Mouse (Mus musculus): ENCODE data around the gene Ppp2r2d. TPM values are rescaled to one million over a fixed set of nuclear protein-coding genes. Genes with fewer than 3 reads are reported as not detected.

Gene Ppp2r2d
- polyA plus RNA-seq, 1 experiment from 2014 or later = 40.5 TPM

DNA sequence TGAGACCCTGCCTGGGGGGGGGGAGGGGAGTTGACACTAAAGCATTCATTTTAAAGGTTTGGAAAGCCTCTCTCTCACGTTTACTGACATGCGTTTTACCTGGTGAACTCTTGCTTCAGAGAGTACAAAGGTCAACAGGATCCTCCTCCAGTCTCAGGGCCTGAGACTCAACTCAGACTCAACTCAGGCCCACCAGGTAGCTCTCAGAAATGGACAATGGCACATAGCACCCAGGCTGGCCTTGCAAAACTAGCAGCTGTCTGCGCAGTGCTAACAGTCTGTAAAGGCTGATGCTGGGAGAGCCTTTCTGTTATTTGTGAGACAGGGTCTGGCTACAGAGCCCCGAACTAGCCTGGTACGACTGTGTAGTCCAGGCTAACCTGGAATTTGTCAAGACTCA, 62.1 kb downstream of the Ppp2r2d start:
- H3K9ac ChIP-seq (ENCODE audit: low read depth, low read length) = peak overlapping the region; percentile 82

DNA sequence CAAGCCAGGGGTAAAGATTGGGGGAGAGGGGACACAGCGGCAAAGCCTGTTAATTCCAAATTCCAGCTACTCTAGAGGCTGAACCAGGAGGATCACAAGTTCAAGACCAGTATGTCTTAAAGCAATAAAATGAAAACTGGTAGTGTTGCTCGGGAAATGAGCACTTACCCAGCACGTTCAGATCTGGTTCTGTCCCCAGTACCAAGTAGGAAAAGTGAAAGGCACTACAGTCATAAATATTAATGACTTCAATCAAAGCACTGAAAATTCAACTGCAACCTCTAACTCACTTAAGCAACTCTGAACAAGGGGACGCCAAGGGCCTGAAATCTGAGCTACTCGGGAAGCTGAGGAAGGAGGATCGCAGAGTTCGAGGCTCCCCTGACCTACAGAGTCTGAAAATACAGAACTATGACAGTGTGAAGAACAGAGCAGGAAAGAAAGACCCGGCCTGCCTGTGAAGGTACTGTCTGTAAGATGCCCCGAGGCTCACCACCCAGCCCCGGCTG, 62.9 kb downstream of the Ppp2r2d start:
- H3K9ac ChIP-seq (ENCODE audit: low read depth, low read length) = peak overlapping the region; percentile 82
- no peaks in the 10 kb centered on the region for H3K36me3 ChIP-seq (ENCODE audit: control insufficient read depth, insufficient read depth, low read length)
- peak overlapping the region; percentile 74 for H3K4me2 ChIP-seq (ENCODE audit: low read depth, low read length)
- no peaks in the 10 kb centered on the region for H3K27me3 ChIP-seq (replicated peaks; ENCODE audit: control insufficient read depth, insufficient read depth, low read length)
- ATAC-seq (ENCODE audit: low read depth) = no peak
- 4% methylated on average over 7 of the region's 10 CpGs for WGBS
- H3K9me3 ChIP-seq (ENCODE audit: control insufficient read depth, low read length) = no peaks in the 10 kb centered on the region
- no peak for DNase-seq (ENCODE audit: low spot score)
- H3K4me1 ChIP-seq (ENCODE audit: control insufficient read depth, insufficient read depth, low read length) = peaks cover 25% of the 10 kb centered on the region
- peak overlapping the region; percentile 66 for H3K27ac ChIP-seq (replicated peaks; ENCODE audit: low read depth, low read length)
- peak overlapping the region; percentile 74 for H3K4me3 ChIP-seq (ENCODE audit: low read depth, low read length)

More for the DNA sequence above, 62.1 kb downstream of the Ppp2r2d start:
- DNase-seq (ENCODE audit: low spot score) (no peak), ATAC-seq (ENCODE audit: low read depth) (no peak)
- Histone ChIP-seq H3K27ac (replicated peaks; ENCODE audit: low read depth, low read length) (no peak overlapping the region), H3K4me3 (ENCODE audit: low read depth, low read length) (peak overlapping the region; percentile 74), H3K36me3 (ENCODE audit: control insufficient read depth, insufficient read depth, low read length) (no peaks in the 10 kb centered on the region), H3K4me2 (ENCODE audit: low read depth, low read length) (peak overlapping the region; percentile 74), H3K27me3 (replicated peaks; ENCODE audit: control insufficient read depth, insufficient read depth, low read length) (no peaks in the 10 kb centered on the region), H3K4me1 (ENCODE audit: control insufficient read depth, insufficient read depth, low read length) (peaks cover 28% of the 10 kb centered on the region), H3K9me3 (ENCODE audit: control insufficient read depth, low read length) (no peaks in the 10 kb centered on the region)
- WGBS = 61% methylated on average over 5 of the region's 5 CpGs

DNA sequence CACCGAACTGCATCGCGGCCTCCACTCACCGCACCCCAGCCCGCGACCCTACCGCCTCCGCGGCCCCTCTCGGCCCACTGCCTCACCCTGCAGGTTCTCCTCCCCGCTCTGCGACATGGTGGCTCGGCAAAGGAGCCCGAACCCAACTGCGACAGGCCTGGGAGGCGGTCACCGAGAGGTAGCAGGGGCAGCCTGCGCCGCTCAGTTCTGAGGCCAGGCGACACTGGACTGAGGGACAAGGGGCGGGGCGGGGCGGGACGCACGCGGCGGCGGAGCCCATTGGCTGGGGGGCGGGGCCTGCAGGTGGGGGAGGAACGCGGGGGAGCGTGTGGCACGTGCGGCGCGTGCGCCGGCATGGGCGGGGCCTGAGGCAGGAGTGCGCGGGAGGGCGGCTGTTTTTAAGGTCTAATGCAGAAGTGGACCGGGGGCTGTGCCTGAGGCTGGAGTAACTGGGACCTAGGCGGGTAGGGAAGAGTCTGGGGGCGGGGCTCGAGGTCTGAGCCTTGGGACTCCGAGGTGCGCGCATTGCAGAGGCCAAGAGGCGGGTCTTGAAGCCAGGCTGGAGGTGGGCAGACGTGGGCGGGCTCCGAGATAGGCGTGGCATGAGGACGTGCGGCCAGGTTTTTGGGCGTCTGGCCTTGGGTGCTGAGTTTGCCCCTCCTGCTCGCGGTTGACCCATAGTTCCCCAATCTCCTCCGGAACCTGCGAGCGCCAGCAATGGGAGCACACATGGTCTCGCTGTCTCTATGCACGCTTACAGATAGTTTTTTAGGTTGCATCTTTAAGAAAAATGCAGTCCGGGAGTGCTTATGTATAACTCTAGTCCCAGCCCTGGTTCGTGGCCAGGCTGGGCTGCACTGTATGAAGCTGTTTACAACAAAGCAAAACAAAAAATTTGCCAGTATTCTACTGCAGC, 63.7 kb downstream of the Ppp2r2d start, which contains the start of gene Bnip3:
TSS of gene Bnip3 (minus strand) at position 243 of the 916 bp plus-strand sequence.
- ATAC-seq (ENCODE audit: low read depth) = peak; percentile 94
- 1% methylated on average over 38 of the region's 66 CpGs for WGBS
- Histone ChIP-seq H3K27ac (replicated peaks; ENCODE audit: low read depth, low read length) (peak within 1 kb of the TSS; percentile 66), H3K9me3 (ENCODE audit: control insufficient read depth, low read length) (no peaks in the 10 kb centered on the region), H3K4me3 (ENCODE audit: low read depth, low read length) (peak within 1 kb of the TSS; percentile 74), H3K4me1 (ENCODE audit: control insufficient read depth, insufficient read depth, low read length) (peaks cover 23% of the 10 kb centered on the region), H3K4me2 (ENCODE audit: low read depth, low read length) (peak within 1 kb of the TSS; percentile 74), H3K36me3 (ENCODE audit: control insufficient read depth, insufficient read depth, low read length) (no peaks in the 10 kb centered on the region), H3K27me3 (replicated peaks; ENCODE audit: control insufficient read depth, insufficient read depth, low read length) (no peaks in the 10 kb centered on the region), H3K9ac (ENCODE audit: low read depth, low read length) (peak within 1 kb of the TSS; percentile 82)
- peak; percentile 95 for DNase-seq (ENCODE audit: low spot score)

DNA sequence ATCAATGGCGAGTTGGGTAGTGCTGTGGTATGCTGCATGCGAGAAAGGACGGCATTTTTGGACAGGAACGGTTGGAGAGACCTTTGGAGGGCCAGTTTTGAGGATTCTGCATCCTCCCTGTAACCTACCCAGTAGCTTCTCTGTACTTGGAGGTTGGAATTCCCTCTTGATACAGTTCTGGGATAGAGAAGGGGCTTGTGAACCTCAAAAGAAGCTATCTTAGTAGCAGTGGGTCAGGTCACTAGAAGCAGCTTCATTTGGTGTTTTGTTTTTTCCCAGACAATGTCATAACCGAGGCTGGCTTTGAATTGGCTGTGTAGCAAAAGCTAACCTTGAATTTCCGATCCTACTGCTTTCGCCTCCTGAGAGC, 64.3 kb downstream of the Ppp2r2d start:
- H3K9ac ChIP-seq (ENCODE audit: low read depth, low read length) = peak overlapping the region; percentile 82
- peak overlapping the region; percentile 59 for H3K27ac ChIP-seq (replicated peaks; ENCODE audit: low read depth, low read length)
- no peaks in the 10 kb centered on the region for H3K36me3 ChIP-seq (ENCODE audit: control insufficient read depth, insufficient read depth, low read length)
- H3K27me3 ChIP-seq (replicated peaks; ENCODE audit: control insufficient read depth, insufficient read depth, low read length) = no peaks in the 10 kb centered on the region
- no peak for DNase-seq (ENCODE audit: low spot score)
- peak overlapping the region; percentile 74 for H3K4me3 ChIP-seq (ENCODE audit: low read depth, low read length)
- peak overlapping the region; percentile 74 for H3K4me2 ChIP-seq (ENCODE audit: low read depth, low read length)
- peaks cover 23% of the 10 kb centered on the region for H3K4me1 ChIP-seq (ENCODE audit: control insufficient read depth, insufficient read depth, low read length)
- no peak for ATAC-seq (ENCODE audit: low read depth)
- WGBS = 18% methylated on average over 7 of the region's 7 CpGs
- no peaks in the 10 kb centered on the region for H3K9me3 ChIP-seq (ENCODE audit: control insufficient read depth, low read length)

DNA sequence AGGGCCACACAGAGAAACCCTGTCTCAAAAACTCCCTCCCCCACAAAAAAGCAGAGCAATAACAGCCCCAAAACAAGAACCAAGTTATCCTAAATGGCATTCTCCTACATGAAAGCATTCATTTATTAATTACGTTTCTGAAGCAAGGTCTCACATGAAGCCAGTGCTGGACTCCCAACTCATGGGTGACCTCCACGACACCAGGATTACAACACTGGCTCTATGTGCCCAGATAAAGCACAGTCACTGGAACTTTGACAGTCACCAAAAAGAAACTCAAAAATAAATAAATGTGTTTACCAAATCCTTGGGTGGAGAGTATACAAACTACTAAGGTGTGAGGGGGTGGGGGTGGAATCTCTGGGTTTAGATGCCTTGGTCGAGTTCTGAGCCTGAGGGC, 67.7 kb downstream of the Ppp2r2d start:
- Histone ChIP-seq H3K27me3 (replicated peaks; ENCODE audit: control insufficient read depth, insufficient read depth, low read length) (no peaks in the 10 kb centered on the region), H3K9me3 (ENCODE audit: control insufficient read depth, low read length) (no peaks in the 10 kb centered on the region), H3K4me2 (ENCODE audit: low read depth, low read length) (no peak overlapping the region), H3K27ac (replicated peaks; ENCODE audit: low read depth, low read length) (no peak overlapping the region), H3K4me3 (ENCODE audit: low read depth, low read length) (no peak overlapping the region), H3K9ac (ENCODE audit: low read depth, low read length) (no peak overlapping the region), H3K36me3 (ENCODE audit: control insufficient read depth, insufficient read depth, low read length) (no peaks in the 10 kb centered on the region), H3K4me1 (ENCODE audit: control insufficient read depth, insufficient read depth, low read length) (peaks cover 10% of the 10 kb centered on the region)
- DNase-seq (ENCODE audit: low spot score) (no peak), ATAC-seq (ENCODE audit: low read depth) (no peak)
- 66% methylated on average over 3 of the region's 3 CpGs for WGBS

DNA sequence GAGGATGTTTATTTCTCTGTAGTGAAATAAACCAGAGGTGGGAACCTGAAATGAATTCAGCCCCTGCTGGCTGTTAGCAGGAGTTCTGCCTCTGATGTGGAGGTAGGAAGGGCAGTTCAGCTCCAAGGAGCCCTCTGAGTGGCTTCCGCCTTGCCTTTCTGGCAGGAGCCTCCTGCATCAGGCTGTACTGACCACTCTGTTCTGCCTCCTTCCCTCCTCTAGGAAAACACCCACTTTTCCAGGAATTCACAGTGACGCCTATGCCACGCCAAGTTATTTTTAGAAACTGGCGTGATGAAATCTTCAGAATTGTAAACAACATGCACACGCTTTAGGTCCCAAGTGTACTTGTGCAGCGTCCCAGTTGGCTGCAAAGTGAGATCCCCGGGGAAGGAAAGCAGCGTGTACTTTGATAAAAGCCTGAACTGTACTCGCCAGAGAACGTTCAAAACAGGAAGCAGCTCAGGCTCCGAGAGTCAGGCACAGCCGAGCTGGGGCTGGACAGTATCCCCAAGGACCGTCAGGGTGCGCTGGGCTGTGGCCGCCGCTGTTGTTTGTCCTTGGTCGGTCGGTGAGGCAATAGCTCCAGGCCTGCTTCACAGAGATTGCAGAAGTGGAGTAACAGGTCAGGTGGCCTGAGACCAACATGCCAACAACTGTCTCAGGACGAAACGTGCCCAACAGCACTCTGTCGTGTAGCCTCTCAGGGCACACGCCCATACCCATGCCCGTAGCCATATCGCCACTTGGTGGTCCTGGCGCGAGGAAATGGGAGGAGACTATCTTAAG, 73.5 kb downstream of the Ppp2r2d start:
- Histone ChIP-seq H3K9ac (ENCODE audit: low read depth, low read length) (peak overlapping the region; percentile 55), H3K27ac (replicated peaks; ENCODE audit: low read depth, low read length) (peak overlapping the region; percentile 7; the same call in 1 of the 2 replicates), H3K4me2 (ENCODE audit: low read depth, low read length) (peak overlapping the region; percentile 61), H3K4me3 (ENCODE audit: low read depth, low read length) (peak overlapping the region; percentile 34), H3K36me3 (ENCODE audit: control insufficient read depth, insufficient read depth, low read length) (no peaks in the 10 kb centered on the region), H3K9me3 (ENCODE audit: control insufficient read depth, low read length) (no peaks in the 10 kb centered on the region), H3K4me1 (ENCODE audit: control insufficient read depth, insufficient read depth, low read length) (no peaks in the 10 kb centered on the region), H3K27me3 (replicated peaks; ENCODE audit: control insufficient read depth, insufficient read depth, low read length) (no peaks in the 10 kb centered on the region)
- DNase-seq (ENCODE audit: low spot score) (peak; percentile 62), ATAC-seq (ENCODE audit: low read depth) (peak; percentile 75)
- WGBS = 2% methylated on average over 26 of the region's 26 CpGs

DNA sequence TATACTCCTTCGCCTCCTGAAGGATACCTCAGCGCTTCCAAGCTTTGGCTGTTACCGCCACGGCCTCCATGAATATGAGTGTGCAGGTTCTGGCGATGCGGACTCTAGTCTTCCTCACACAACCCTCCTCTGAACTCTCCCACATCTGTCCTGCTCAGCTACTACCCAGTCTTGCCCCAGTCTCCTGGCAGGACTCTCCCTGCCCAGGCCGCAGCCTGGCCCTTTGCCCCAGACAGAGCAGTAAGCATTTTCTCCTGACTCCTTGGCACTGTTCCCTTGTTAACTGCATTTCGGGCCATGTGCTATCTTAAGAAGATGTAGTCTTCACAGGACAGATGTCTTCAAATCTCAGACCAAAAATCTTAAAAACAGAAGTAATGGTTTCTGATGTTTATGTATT, 75.7 kb downstream of the Ppp2r2d start:
- ATAC-seq (ENCODE audit: low read depth) (no peak), DNase-seq (ENCODE audit: low spot score) (no peak)
- H3K4me2 ChIP-seq (ENCODE audit: low read depth, low read length) = no peak overlapping the region
- no peaks in the 10 kb centered on the region for H3K4me1 ChIP-seq (ENCODE audit: control insufficient read depth, insufficient read depth, low read length)
- no peak overlapping the region for H3K27ac ChIP-seq (replicated peaks; ENCODE audit: low read depth, low read length)
- WGBS = 92% methylated on average over 8 of the region's 8 CpGs
- H3K9ac ChIP-seq (ENCODE audit: low read depth, low read length) = no peak overlapping the region
- no peak overlapping the region for H3K4me3 ChIP-seq (ENCODE audit: low read depth, low read length)
- H3K27me3 ChIP-seq (replicated peaks; ENCODE audit: control insufficient read depth, insufficient read depth, low read length) = no peaks in the 10 kb centered on the region
- H3K9me3 ChIP-seq (ENCODE audit: control insufficient read depth, low read length) = no peaks in the 10 kb centered on the region
- H3K36me3 ChIP-seq (ENCODE audit: control insufficient read depth, insufficient read depth, low read length) = no peaks in the 10 kb centered on the region

DNA sequence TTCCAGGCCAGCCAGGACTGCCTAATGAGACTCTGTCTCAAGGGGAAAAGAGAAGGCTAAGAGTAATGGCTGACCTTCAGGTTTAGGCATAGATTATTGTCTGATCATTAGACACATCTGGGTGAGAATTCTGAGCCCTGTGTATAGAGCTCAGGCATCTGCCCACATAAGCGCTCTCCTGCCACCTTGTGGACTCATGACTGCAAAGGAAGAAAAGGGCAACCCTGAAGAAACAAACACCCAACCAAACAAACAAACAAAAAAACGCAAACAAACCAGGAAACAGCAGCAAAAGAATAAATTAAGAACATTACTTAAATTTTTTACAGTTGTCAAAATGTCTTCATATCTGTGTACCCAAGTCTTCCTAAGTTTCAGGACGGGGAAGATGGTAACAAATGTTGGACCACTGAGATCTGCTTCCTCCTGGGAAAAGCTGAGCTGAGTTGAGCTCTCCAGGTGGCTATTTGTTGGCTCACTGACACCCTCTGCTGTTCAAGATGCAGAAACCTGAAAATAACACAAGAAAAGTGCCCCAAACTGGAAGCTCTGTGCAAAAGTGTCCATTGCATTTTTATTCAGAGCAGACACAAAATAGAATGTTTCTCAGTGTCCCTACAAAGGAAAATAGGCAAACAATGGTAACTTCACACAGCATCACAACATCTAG, 78.0 kb downstream of the Ppp2r2d start:
- WGBS = 8% methylated on average over 3 of the region's 3 CpGs
- no peak overlapping the region for H3K4me2 ChIP-seq (ENCODE audit: low read depth, low read length)
- H3K9me3 ChIP-seq (ENCODE audit: control insufficient read depth, low read length) = no peaks in the 10 kb centered on the region
- no peaks in the 10 kb centered on the region for H3K4me1 ChIP-seq (ENCODE audit: control insufficient read depth, insufficient read depth, low read length)
- H3K27ac ChIP-seq (replicated peaks; ENCODE audit: low read depth, low read length) = no peak overlapping the region
- no peak overlapping the region for H3K9ac ChIP-seq (ENCODE audit: low read depth, low read length)
- H3K36me3 ChIP-seq (ENCODE audit: control insufficient read depth, insufficient read depth, low read length) = no peaks in the 10 kb centered on the region
- H3K4me3 ChIP-seq (ENCODE audit: low read depth, low read length) = no peak overlapping the region
- DNase-seq (ENCODE audit: low spot score) (peak; percentile 61), ATAC-seq (ENCODE audit: low read depth) (no peak)
- no peaks in the 10 kb centered on the region for H3K27me3 ChIP-seq (replicated peaks; ENCODE audit: control insufficient read depth, insufficient read depth, low read length)

All from embryonic facial prominence, embryonic 14.5 days (tissue).